Mouse (Mus musculus) embryonic facial prominence, embryonic 12.5 days (tissue): ENCODE data around the gene Mlip. TPM values are rescaled to one million over a fixed set of nuclear protein-coding genes. Genes with fewer than 3 reads are reported as not detected.
"Not testable (repeated sequence)": the region's sequence is repeated elsewhere in the genome, so short reads cannot be mapped to it uniquely, and the experiment has no call there.

ENCODE experiments used
- ATAC-seq: fragments of 200-750 bp; cut with Nextera tagmentation; 2 replicates; pipeline ENCODE4 v1.8.0; 2017; ENCODE audit not compliant: insufficient number of reproducible peaks, insufficient read depth, low FRiP score, low TSS enrichment
- H3K27ac ChIP-seq: fragments of 300-500 bp; sonication (generic); 2 replicates; pipeline ENCODE4 v1.5.1; 2016; ENCODE audit warnings: mild to moderate bottlenecking
- H3K27me3 ChIP-seq: fragments of 300-500 bp; sonication (generic); 2 replicates; pipeline ENCODE4 v1.6.1; 2016; ENCODE audit warnings: mild to moderate bottlenecking, moderate library complexity
- H3K36me3 ChIP-seq: fragments of 300-500 bp; sonication (generic); 2 replicates; pipeline ENCODE4 v1.6.1; 2016; ENCODE audit warnings: mild to moderate bottlenecking
- H3K4me1 ChIP-seq: fragments of 300-500 bp; sonication (generic); 2 replicates; pipeline ENCODE4 v1.6.1; 2016
- H3K4me2 ChIP-seq: fragments of 300-500 bp; sonication (generic); replicated peaks from 2 replicates; pipeline ENCODE4 v1.6.1; 2016; ENCODE audit warnings: mild to moderate bottlenecking, moderate library complexity
- H3K4me3 ChIP-seq: fragments of 300-500 bp; sonication (generic); 2 replicates; pipeline ENCODE4 v1.5.1; 2016; ENCODE audit warnings: mild to moderate bottlenecking
- H3K9ac ChIP-seq: fragments of 300-500 bp; sonication (generic); 2 replicates; pipeline ENCODE4 v1.6.1; 2016; ENCODE audit warnings: mild to moderate bottlenecking, moderate library complexity
- H3K9me3 ChIP-seq: fragments of 300-500 bp; sonication (generic); 2 replicates; pipeline ENCODE4 v1.6.1; 2016; ENCODE audit warnings: mild to moderate bottlenecking, moderate library complexity
- WGBS: fragments of 180-500 bp; shearing (Covaris S2); methylation state at CpG from one replicate; pipeline ENCODE4 v1.1.7; 2016; 5-methylcytosine and 5-hydroxymethylcytosine counted together
- polyA plus RNA-seq: library from polyadenylated mRNA; unstranded; fragments of >200 nt; fragmentation: Nextera tagmentation; extraction: Ambion mirVana; gene quantifications from 2 replicates; pipeline ENCODE4 v1.2.1, GENCODE M21; 2016

Gene Mlip
- polyA plus RNA-seq, 1 experiment from 2014 or later, result 0.10 TPM

- H3K4me1 ChIP-seq, result no peaks in the 10 kb centered on the region
- no peaks in the 10 kb centered on the region for H3K36me3 ChIP-seq
- H3K4me3 ChIP-seq, result no peak overlapping the region
- H3K27me3 ChIP-seq, result no peaks in the 10 kb centered on the region
- no peak overlapping the region for H3K27ac ChIP-seq
- no peaks in the 10 kb centered on the region for H3K9me3 ChIP-seq
- no peak overlapping the region for H3K9ac ChIP-seq
- H3K4me2 ChIP-seq, result no peak overlapping the region
- WGBS, result 81% methylated on average over 6 of the region's 6 CpGs
- no peak for ATAC-seq
Observed at GRCm38 (mm10) chr9:77165877-77166276, 186.9 kb downstream of the Mlip start.

DNA sequence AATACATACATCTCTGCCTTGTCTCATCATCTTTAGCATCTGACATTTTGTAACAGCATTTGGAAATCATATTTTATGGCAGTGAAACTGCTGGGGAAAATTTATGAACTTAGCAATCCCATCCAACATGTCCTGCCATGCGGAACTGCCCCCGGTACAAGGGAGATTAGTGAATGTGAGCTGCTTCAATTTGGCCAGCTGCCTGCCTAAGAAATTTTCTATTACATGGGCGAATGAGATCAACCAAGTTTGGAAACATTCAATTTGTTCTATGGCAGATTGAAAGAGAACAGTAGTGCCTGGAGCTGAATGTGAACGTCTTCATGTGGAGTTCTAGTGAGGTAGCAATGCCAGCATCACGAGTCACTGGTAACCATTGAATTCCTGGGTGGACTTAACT, 191.0 kb downstream of the Mlip start:
- Histone ChIP-seq H3K4me3 (no peak overlapping the region), H3K4me2 (no peak overlapping the region), H3K4me1 (no peaks in the 10 kb centered on the region), H3K27ac (no peak overlapping the region), H3K9me3 (no peaks in the 10 kb centered on the region), H3K27me3 (no peaks in the 10 kb centered on the region), H3K9ac (no peak overlapping the region), H3K36me3 (no peaks in the 10 kb centered on the region)
- ATAC-seq, result no peak
- WGBS, result 78% methylated on average over 5 of the region's 5 CpGs

DNA sequence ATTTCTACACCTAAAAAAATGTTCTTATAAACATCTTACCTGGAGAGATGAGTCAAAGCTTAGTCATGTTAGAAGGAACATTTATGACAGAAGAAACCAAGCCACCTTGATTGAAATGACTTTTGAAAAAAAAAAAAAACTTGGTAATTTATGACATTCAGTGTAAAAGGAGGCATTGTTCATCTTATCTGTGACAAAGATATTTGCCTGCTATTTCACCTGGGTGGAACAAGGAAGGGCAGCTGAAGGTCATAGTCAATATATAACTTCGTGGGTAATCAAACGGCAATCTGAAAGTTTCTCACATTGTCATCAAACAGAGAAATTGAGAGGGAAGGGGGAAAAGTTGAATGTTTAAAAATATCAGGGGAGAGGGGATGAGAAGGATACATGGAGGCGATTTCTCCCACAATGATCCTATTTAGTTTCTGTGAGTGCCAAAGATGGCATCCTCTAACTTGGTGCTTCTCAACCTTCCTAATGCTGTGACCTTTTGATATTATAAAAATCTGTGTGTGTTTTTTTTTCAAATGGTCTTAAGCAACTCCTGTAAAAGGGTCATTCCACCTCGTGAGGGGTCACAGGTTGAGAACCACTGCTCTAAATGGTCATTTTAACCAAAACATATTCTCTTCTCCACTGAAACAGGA, 192.4 kb downstream of the Mlip start:
- Histone ChIP-seq H3K4me2 (no peak overlapping the region), H3K9ac (no peak overlapping the region), H3K27me3 (no peaks in the 10 kb centered on the region), H3K4me3 (no peak overlapping the region), H3K4me1 (no peaks in the 10 kb centered on the region), H3K36me3 (no peaks in the 10 kb centered on the region), H3K27ac (no peak overlapping the region), H3K9me3 (no peaks in the 10 kb centered on the region)
- 70% methylated on average over 4 of the region's 4 CpGs for WGBS
- no peak for ATAC-seq

DNA sequence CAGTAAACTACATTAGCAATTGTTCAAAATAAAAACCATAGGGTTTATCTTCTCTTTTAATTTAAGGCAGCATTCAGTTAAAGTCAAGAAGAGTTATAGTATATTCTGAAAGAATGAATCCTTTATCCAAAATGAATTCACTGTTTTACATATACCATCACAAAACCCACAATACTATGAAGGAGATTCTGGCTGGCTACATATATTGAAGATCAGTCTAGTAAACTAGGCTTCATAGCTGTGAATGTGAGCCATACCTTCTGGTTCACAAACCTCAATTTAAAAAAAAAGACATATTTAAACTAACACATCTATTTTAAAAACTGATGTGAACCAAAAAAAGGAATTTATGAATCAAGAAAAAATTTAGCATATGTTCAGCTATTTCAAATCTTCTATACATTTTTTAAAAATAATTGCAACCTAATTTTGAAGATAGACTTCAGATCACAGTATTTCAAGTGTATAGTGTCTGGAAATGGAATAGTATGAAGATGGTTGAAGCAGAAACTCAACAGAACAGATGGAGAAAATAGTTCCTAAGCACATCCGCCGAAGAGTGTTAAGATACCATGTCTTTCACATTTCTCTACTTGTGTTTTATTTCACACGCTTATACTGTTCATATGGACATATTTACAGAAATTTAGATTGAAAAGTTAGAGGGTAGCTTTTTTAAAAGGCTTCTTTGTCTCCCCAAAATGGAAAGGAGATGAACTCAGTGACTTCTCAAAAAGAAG, 204.1 kb downstream of the Mlip start:
- Histone ChIP-seq H3K4me1 (no peaks in the 10 kb centered on the region), H3K27ac (no peak overlapping the region), H3K27me3 (no peaks in the 10 kb centered on the region), H3K36me3 (no peaks in the 10 kb centered on the region), H3K4me2 (no peak overlapping the region), H3K4me3 (no peak overlapping the region), H3K9me3 (no peaks in the 10 kb centered on the region), H3K9ac (no peak overlapping the region)
- no peak for ATAC-seq
- WGBS, result 93% methylated on average over 3 of the region's 3 CpGs

DNA sequence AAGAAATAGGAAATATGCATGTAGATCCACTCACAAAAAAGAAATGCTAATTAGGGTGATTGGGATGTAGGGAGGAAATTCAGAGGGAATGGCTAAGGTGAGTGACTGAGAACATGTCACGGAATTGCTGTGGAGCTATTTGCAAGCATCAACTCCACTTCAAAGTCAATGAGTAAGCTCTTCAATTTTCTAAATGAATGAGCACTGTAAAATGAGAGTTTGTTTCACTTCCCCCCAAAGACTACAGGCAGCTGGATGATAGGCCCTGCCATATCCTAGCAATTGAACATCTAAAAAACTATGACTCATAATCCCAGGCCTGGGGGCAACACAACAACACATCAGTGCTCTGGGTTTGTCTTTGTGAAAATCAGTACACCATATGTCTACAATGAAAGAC, 233.0 kb downstream of the Mlip start:
- H3K4me2 ChIP-seq, result no peak overlapping the region
- H3K27ac ChIP-seq, result no peak overlapping the region
- H3K27me3 ChIP-seq, result no peaks in the 10 kb centered on the region
- no peak overlapping the region for H3K9ac ChIP-seq
- no peak overlapping the region for H3K4me3 ChIP-seq
- WGBS, result 90% methylated on average over 1 of the region's 1 CpGs
- no peaks in the 10 kb centered on the region for H3K9me3 ChIP-seq
- no peak for ATAC-seq
- no peaks in the 10 kb centered on the region for H3K4me1 ChIP-seq
- H3K36me3 ChIP-seq, result no peaks in the 10 kb centered on the region

- H3K4me2 ChIP-seq, result no peak overlapping the region
- no peaks in the 10 kb centered on the region for H3K36me3 ChIP-seq
- H3K9ac ChIP-seq, result no peak overlapping the region
- ATAC-seq, result no peak
- 87% methylated on average over 1 of the region's 1 CpGs for WGBS
- H3K4me3 ChIP-seq, result no peak overlapping the region
- no peaks in the 10 kb centered on the region for H3K9me3 ChIP-seq
- H3K4me1 ChIP-seq, result no peaks in the 10 kb centered on the region
- H3K27ac ChIP-seq, result no peak overlapping the region
- no peaks in the 10 kb centered on the region for H3K27me3 ChIP-seq
Observed at GRCm38 (mm10) chr9:77096886-77097285, 255.9 kb downstream of the Mlip start.

- not testable (repeated sequence) for H3K9ac ChIP-seq, H3K4me1 ChIP-seq, H3K27me3 ChIP-seq, ATAC-seq, H3K9me3 ChIP-seq, H3K36me3 ChIP-seq, H3K4me3 ChIP-seq, H3K27ac ChIP-seq, H3K4me2 ChIP-seq
- WGBS, result 71% methylated on average over 1 of the region's 1 CpGs
Observed at GRCm38 (mm10) chr9:77083221-77083620, 269.5 kb downstream of the Mlip start.

DNA sequence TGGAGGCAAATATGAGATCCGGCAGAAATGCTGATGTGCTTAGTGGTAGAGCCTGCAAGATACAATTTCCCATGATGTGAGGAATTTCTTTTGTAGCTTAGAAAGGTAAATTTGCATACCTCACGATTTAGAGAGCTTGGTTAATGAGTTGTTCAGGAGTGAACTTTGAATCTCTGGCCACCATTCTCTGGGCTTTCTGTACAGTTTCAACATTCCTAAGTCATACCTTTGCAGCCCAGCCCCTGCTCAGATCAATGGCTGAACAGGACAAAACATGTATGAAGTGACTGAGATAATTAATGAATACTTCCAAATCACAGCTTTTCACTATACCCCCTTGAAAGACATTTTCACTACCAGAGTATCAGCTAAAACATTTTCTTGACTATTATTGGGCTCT, 281.1 kb downstream of the Mlip start:
- 74% methylated on average over 2 of the region's 2 CpGs for WGBS
- Histone ChIP-seq H3K9me3 (no peaks in the 10 kb centered on the region), H3K36me3 (no peaks in the 10 kb centered on the region), H3K9ac (no peak overlapping the region), H3K27me3 (no peaks in the 10 kb centered on the region), H3K4me2 (no peak overlapping the region), H3K4me3 (no peak overlapping the region), H3K4me1 (no peaks in the 10 kb centered on the region), H3K27ac (no peak overlapping the region)
- no peak for ATAC-seq

DNA sequence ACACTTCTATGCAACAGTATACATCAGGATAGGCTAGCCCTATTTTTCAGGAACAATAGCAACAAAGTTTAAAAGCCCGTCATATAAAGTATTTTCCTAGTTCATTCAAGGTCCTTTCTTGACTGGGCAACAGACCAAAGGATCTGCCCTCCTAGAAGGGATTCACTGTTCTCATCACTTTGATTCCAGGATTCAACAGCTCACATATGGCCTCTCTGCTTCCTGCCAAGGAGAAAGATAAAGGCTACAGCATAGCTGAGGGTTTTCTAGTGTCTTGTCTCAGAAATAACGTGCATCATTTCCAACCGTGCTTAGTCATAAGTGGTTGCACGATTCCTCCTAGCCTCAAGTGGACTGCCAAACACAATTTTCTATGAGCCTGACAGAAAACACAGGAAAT, 296.2 kb downstream of the Mlip start:
- no peaks in the 10 kb centered on the region for H3K36me3 ChIP-seq
- H3K4me1 ChIP-seq, result no peaks in the 10 kb centered on the region
- H3K9me3 ChIP-seq, result no peaks in the 10 kb centered on the region
- H3K4me2 ChIP-seq, result no peak overlapping the region
- H3K27ac ChIP-seq, result no peak overlapping the region
- WGBS, result 81% methylated on average over 4 of the region's 4 CpGs
- no peak overlapping the region for H3K9ac ChIP-seq
- no peaks in the 10 kb centered on the region for H3K27me3 ChIP-seq
- no peak overlapping the region for H3K4me3 ChIP-seq
- no peak for ATAC-seq

DNA sequence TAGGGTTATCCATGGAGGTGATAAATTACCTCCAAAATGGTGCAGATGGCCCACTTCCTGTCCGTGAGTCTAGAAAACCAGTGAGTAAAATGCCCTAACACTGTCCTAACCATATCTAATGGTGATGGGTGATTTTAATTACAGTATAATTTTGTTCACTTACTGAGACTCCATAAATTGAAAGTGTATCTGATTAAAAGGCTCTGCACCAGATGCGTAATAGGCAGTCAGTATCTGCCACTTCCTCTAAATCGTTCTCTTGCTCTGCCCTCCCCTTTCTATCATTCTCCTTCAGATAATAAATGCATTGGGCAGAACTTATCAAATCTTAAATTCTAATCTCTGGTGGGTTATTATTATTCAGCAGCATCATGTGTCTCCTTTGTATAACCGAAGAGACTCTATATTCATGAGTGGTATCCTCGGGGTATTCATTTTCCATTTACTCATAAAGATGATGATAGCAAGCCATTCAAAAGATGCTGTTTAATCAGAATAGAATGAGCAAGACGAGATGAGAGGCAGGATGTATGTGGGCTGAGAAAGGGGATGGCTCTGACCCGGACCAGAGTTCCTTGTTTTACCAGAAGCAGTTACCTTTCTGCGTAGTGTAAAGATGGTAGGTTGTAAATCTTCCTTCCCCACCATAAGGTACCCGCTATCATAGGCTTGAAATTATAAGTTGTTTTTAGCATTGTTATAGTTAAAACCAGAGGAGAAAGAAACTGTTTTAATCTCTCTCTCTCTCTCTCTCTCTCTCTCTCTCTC, 298.2 kb downstream of the Mlip start:
- H3K36me3 ChIP-seq, result no peaks in the 10 kb centered on the region

More for the DNA sequence above, 298.2 kb downstream of the Mlip start:
- 79% methylated on average over 9 of the region's 9 CpGs for WGBS
- no peak for ATAC-seq
- Histone ChIP-seq H3K4me1 (no peaks in the 10 kb centered on the region), H3K4me3 (no peak overlapping the region), H3K9me3 (no peaks in the 10 kb centered on the region), H3K27me3 (no peaks in the 10 kb centered on the region), H3K27ac (no peak overlapping the region), H3K9ac (no peak overlapping the region), H3K4me2 (no peak overlapping the region)
